ENCODE assay signal across 14 mouse cellular contexts in genomic region chr4:118090449-118090848, GRCm38 (mm10).
"Had no signal": no experiment of that assay in that cellular context is flagged by ENCODE, and none has a peak within 500 bp of the region (broad histone marks: within the 10 kb centered on the region; RNA-seq: fewer than 3 reads in every experiment).

No protein-coding gene starts in this region.

- H3K4me1 ChIP-seq: intestine, embryonic 15.5 days; limb, embryonic 10.5 days had no signal

- H3K4me2 ChIP-seq: heart, embryonic 11.5 days; hindbrain, embryonic 12.5 days; intestine, embryonic 15.5 days; limb, embryonic 12.5 days had no signal

- H3K4me3 ChIP-seq: heart, adult 2 months; hindbrain, embryonic 10.5 days; hindbrain, embryonic 12.5 days; intestine, embryonic 15.5 days; layer of hippocampus, adult 2 months; left cerebral cortex, adult 2 months; limb, embryonic 10.5 days; limb, embryonic 12.5 days had no signal

- H3K27ac ChIP-seq: heart, adult 2 months; hindbrain, embryonic 10.5 days; hindbrain, embryonic 12.5 days; intestine, embryonic 15.5 days; layer of hippocampus, adult 2 months; left cerebral cortex, adult 2 months; limb, embryonic 10.5 days; limb, embryonic 12.5 days had no signal

- H3K9me3 ChIP-seq: hindbrain, embryonic 10.5 days; hindbrain, embryonic 12.5 days; intestine, embryonic 15.5 days; limb, embryonic 10.5 days; limb, embryonic 12.5 days had no signal

- H3K36me3 ChIP-seq: hindbrain, embryonic 12.5 days; intestine, embryonic 15.5 days; limb, embryonic 12.5 days had no signal

- H3K27me3 ChIP-seq: hindbrain, embryonic 12.5 days; intestine, embryonic 15.5 days; limb, embryonic 12.5 days had no signal

- DNase-seq: gastrocnemius, postnatal 25 days had no signal

- ATAC-seq: forebrain, postnatal 0 days; hindbrain, embryonic 16.5 days; inflammation-experienced regulatory T-cells, adult 6 months; intestine, embryonic 15.5 days; intestine, postnatal 0 days had no signal

- H3K9ac ChIP-seq: forebrain, postnatal 0 days; hindbrain, embryonic 12.5 days; intestine, embryonic 15.5 days; limb, embryonic 12.5 days had no signal
